Mouse (Mus musculus) testis, postnatal 14 days (tissue): Measurements from ENCODE around the gene Mblac1.

Experiments used
- DNase-seq: peaks from one replicate; pipeline ENCODE4 v3.0.0; 2021; ENCODE audit warnings: low spot score

The Mblac1 gene

GRCm38 (mm10) chr5:138193771-138194727 is at the start of gene Mblac1:
Gene Mblac1 (plus strand): TSS chr5:138194314.
- peak; percentile 80 for DNase-seq

GRCm38 (mm10) chr5:138154390-138154789 is 39.7 kb upstream of the Mblac1 start:
- DNase-seq, result no peak

- peak; percentile 90 for DNase-seq
Observed at GRCm38 (mm10) chr5:138155443-138155976, 38.6 kb upstream of the Mblac1 start, which contains the start of gene Zfp113. Gene Zfp113 (minus strand): TSS chr5:138155744.

- no peak for DNase-seq
Observed at GRCm38 (mm10) chr5:138160224-138160762, 33.8 kb upstream of the Mblac1 start.

- DNase-seq, result peak; percentile 94
Observed at GRCm38 (mm10) chr5:138160842-138161665, 33.1 kb upstream of the Mblac1 start, which contains the start of gene Cops6. Gene Cops6 (plus strand): TSS chr5:138161071.

GRCm38 (mm10) chr5:138163046-138163445 is 31.1 kb upstream of the Mblac1 start:
- no peak for DNase-seq

GRCm38 (mm10) chr5:138163610-138164009 is 30.5 kb upstream of the Mblac1 start:
- DNase-seq, result no peak

GRCm38 (mm10) chr5:138165594-138165993 is 28.5 kb upstream of the Mblac1 start:
- no peak for DNase-seq

- DNase-seq, result peak; percentile 96
Observed at GRCm38 (mm10) chr5:138170936-138171561, 23.1 kb upstream of the Mblac1 start.

GRCm38 (mm10) chr5:138171695-138172491 is 22.2 kb upstream of the Mblac1 start, which contains the start of the genes Ap4m1 and Mcm7:
Gene Ap4m1 (plus strand): TSS chr5:138172002.
Gene Mcm7 (minus strand): TSS chr5:138172422.
- DNase-seq, result peak; percentile 96

GRCm38 (mm10) chr5:138173217-138173616 is 20.9 kb upstream of the Mblac1 start:
- DNase-seq, result no peak

- DNase-seq, result peak; percentile 88
Observed at GRCm38 (mm10) chr5:138186950-138187638, 7.0 kb upstream of the Mblac1 start, which contains the start of the genes Taf6 and Cnpy4. Gene Taf6 (minus strand): TSS chr5:138187451. Gene Cnpy4 (plus strand): TSS chr5:138187485.

- peak; percentile 84 for DNase-seq
Observed at GRCm38 (mm10) chr5:138187661-138188306, 6.3 kb upstream of the Mblac1 start.

- DNase-seq, result no peak
Observed at GRCm38 (mm10) chr5:138194755-138195345, 736 bp downstream of the Mblac1 start.

- DNase-seq, result no peak
Observed at GRCm38 (mm10) chr5:138195463-138195862, 1.3 kb downstream of the Mblac1 start.

- no peak for DNase-seq
Observed at GRCm38 (mm10) chr5:138199576-138199975, 5.5 kb downstream of the Mblac1 start.

GRCm38 (mm10) chr5:138202086-138202485 is 8.0 kb downstream of the Mblac1 start:
- no peak for DNase-seq

- no peak for DNase-seq
Observed at GRCm38 (mm10) chr5:138207253-138207652, 13.1 kb downstream of the Mblac1 start.

GRCm38 (mm10) chr5:138207873-138208272 is 13.8 kb downstream of the Mblac1 start:
- DNase-seq, result no peak
